Mouse (Mus musculus) heart, adult 18-20 months (tissue): ENCODE results near the gene Abl1. TPM values are rescaled to one million over a fixed set of nuclear protein-coding genes. Genes with fewer than 3 reads are reported as not detected.

Experiments used
- DNase-seq, 2 experiments: peaks; one replicate each; pipeline ENCODE4 v3.0.0; 2021 to 2022; ENCODE audit warnings: mixed read lengths in 1 of 2
- total RNA-seq, 2 experiments: library from RNA; stranded (reverse); gene quantifications; 2 replicates each; pipeline ENCODE4 v1.2.3; 2021

Gene Abl1
- total RNA-seq, 2 experiments from 2014 or later = 25.5 to 26.5 TPM

- peak; percentile 77 to 84 for DNase-seq
Measured at GRCm38 (mm10) chr2:31742134-31742533, 54.0 kb downstream of the Abl1 start.

GRCm38 (mm10) chr2:31745741-31746243 is 57.6 kb downstream of the Abl1 start:
- no peak for DNase-seq

- DNase-seq = no peak
Measured at GRCm38 (mm10) chr2:31746835-31747234, 58.7 kb downstream of the Abl1 start.

GRCm38 (mm10) chr2:31749046-31749709 is 61.0 kb downstream of the Abl1 start:
- peak; percentile 32 to 35 for DNase-seq

GRCm38 (mm10) chr2:31750133-31750532 is 62.0 kb downstream of the Abl1 start:
- no peak for DNase-seq

- no peak for DNase-seq
Measured at GRCm38 (mm10) chr2:31757472-31757871, 69.3 kb downstream of the Abl1 start.

- no peak for DNase-seq
Measured at GRCm38 (mm10) chr2:31758966-31759365, 70.8 kb downstream of the Abl1 start.

GRCm38 (mm10) chr2:31759751-31760460 is 71.7 kb downstream of the Abl1 start:
- DNase-seq = peak; percentile 88 to 91

GRCm38 (mm10) chr2:31760486-31760885 is 72.3 kb downstream of the Abl1 start:
- no peak for DNase-seq

- no peak for DNase-seq
Measured at GRCm38 (mm10) chr2:31761115-31761531, 72.9 kb downstream of the Abl1 start.

- peak; percentile 58 to 64 for DNase-seq
Measured at GRCm38 (mm10) chr2:31761585-31761984, 73.4 kb downstream of the Abl1 start.

- DNase-seq = no peak
Measured at GRCm38 (mm10) chr2:31762155-31762554, 74.0 kb downstream of the Abl1 start.

- no peak for DNase-seq
Measured at GRCm38 (mm10) chr2:31762853-31763252, 74.7 kb downstream of the Abl1 start.

- peak in 1 of 2 experiments; percentile 29 for DNase-seq
Measured at GRCm38 (mm10) chr2:31763271-31763670, 75.1 kb downstream of the Abl1 start.

GRCm38 (mm10) chr2:31767104-31767503 is 78.9 kb downstream of the Abl1 start:
- DNase-seq = no peak

GRCm38 (mm10) chr2:31767815-31768214 is 79.6 kb downstream of the Abl1 start:
- DNase-seq = no peak

GRCm38 (mm10) chr2:31769115-31769514 is 80.9 kb downstream of the Abl1 start:
- peak; percentile 28 to 48 for DNase-seq

- peak; percentile 86 to 92 for DNase-seq
Measured at GRCm38 (mm10) chr2:31769631-31770111, 81.5 kb downstream of the Abl1 start.

GRCm38 (mm10) chr2:31770781-31771441 is 82.7 kb downstream of the Abl1 start:
- DNase-seq = peak; percentile 87 to 92

- no peak for DNase-seq
Measured at GRCm38 (mm10) chr2:31776479-31776878, 88.3 kb downstream of the Abl1 start.

GRCm38 (mm10) chr2:31779258-31779657 is 91.1 kb downstream of the Abl1 start:
- DNase-seq = no peak

GRCm38 (mm10) chr2:31782958-31783602 is 94.9 kb downstream of the Abl1 start:
- DNase-seq = no peak
